In the genomic region with DNA sequence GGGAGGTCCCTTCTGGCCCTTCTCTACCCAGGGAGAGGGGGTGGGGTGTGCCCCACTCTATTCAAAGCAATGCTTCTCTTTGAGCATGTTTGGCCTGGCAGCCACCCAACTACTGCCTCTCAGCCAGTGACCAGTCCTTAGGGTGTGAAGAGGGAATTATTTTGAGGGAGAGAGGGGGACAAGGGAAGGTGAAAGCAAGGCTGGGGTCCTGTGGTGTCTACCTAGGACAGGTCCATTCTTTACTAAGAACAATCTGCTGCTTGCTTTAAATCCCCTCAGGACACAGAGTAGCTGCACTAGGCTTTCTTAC, we compare ENCODE assay signal across 9 mouse cellular contexts. TPM values are rescaled to one million over a fixed set of nuclear protein-coding genes. Genes with fewer than 3 reads are reported as not detected.
DNase-seq lines count a peak whose midpoint lies in the region; ATAC-seq lines count a peak whose summit lies in the region.
"Had no signal": no experiment of that assay in that cellular context is flagged by ENCODE, and none has a peak within 500 bp of the region (broad histone marks: within the 10 kb centered on the region; RNA-seq: fewer than 3 reads in every experiment).

No protein-coding gene starts in this region.

- peak overlapping the region; percentile 2; the same call in 1 of the 2 replicates for H3K9ac ChIP-seq in heart, embryonic 16.5 days (ENCODE audit: low read length)

- peaks cover 12% of the 10 kb centered on the region for H3K27me3 ChIP-seq in heart, embryonic 16.5 days (ENCODE audit: control insufficient read depth, insufficient read depth, low read length)

- H3K27ac ChIP-seq in heart, embryonic 16.5 days (ENCODE audit: low read length) = peak overlapping the region; percentile 70

- no peak overlapping the region for H3K4me2 ChIP-seq in heart, embryonic 16.5 days (ENCODE audit: low read depth, low read length)

- no peaks in the 10 kb centered on the region for H3K9me3 ChIP-seq in heart, embryonic 16.5 days (replicated peaks; ENCODE audit: control insufficient read depth, low read length)
- H3K9me3 ChIP-seq: megakaryocyte, embryonic 14.5 days had no signal

- H3K36me3 ChIP-seq in heart, embryonic 16.5 days (ENCODE audit: control insufficient read depth, insufficient read depth) = no peaks in the 10 kb centered on the region

- no peak overlapping the region for H3K4me3 ChIP-seq in heart, embryonic 16.5 days (ENCODE audit: low read length)
- H3K4me3 ChIP-seq: megakaryocyte, embryonic 14.5 days had no signal

- peak; percentile 50; the same call in 1 of the 2 replicates for ATAC-seq in heart, embryonic 16.5 days (replicated peaks; ENCODE audit: extremely low read depth, insufficient read depth, low FRiP score)
- ATAC-seq in frontal cortex, adult (ENCODE audit: low TSS enrichment) = no peak

- peaks cover 38% of the 10 kb centered on the region for H3K4me1 ChIP-seq in heart, embryonic 16.5 days (ENCODE audit: control insufficient read depth, insufficient read depth, low read length)

- DNase-seq in heart, adult 11 months = peak; percentile 96
- DNase-seq in heart, adult 8-10 months (ENCODE audit: low spot score) = no peak
- peak; percentile 39 to 68 for DNase-seq in adrenal gland, postnatal 36 days
- DNase-seq in lung, adult 18-20 months = peak; percentile 78 to 81
- DNase-seq in ovary, postnatal 14 days (ENCODE audit: low spot score) = no peak
- DNase-seq in spleen, adult 18-20 months = no peak

RNA-seq across cellular contexts. Expression of a gene that starts 11.4 kb away (rescaled TPM):
- total RNA-seq in heart, adult 8-10 months (2022) = not detected
- total RNA-seq in adrenal gland, postnatal 36 days (2021) = under 1 TPM; 0.30 to 0.43 TPM
- polyA plus RNA-seq in heart, embryonic 16.5 days (2015; fragmentation: Nextera tagmentation; extraction: Ambion mirVana) = 1.4 and 1.5 TPM in 2 replicates

RNA-seq across cellular contexts. Expression of a gene that starts 14.0 kb away (rescaled TPM):
- total RNA-seq in heart, adult 8-10 months (2022) = 1 to 10 TPM; 2.4 to 5.4 (median 3.6) TPM
- total RNA-seq in adrenal gland, postnatal 36 days (2021) = 10 to 100 TPM; 11.0 to 12.7 TPM
- 3.5 TPM in 2 replicates for polyA plus RNA-seq in heart, embryonic 16.5 days (2015; fragmentation: Nextera tagmentation; extraction: Ambion mirVana)

RNA-seq across cellular contexts. Expression of a gene that starts 19.6 kb away (rescaled TPM):
- not detected for total RNA-seq in heart, adult 8-10 months (2022)
- total RNA-seq in adrenal gland, postnatal 36 days (2021) = not detected
- 0.11 and 0.12 TPM in 2 replicates for polyA plus RNA-seq in heart, embryonic 16.5 days (2015; fragmentation: Nextera tagmentation; extraction: Ambion mirVana)

RNA-seq across cellular contexts. Expression of a gene that starts 24.0 kb away (rescaled TPM):
- 10 to 100 TPM; 35.5 to 42.1 (median 38.4) TPM for total RNA-seq in heart, adult 8-10 months (2022)
- total RNA-seq in adrenal gland, postnatal 36 days (2021) = 10 to 100 TPM; 62.2 to 78.5 TPM
- polyA plus RNA-seq in heart, embryonic 16.5 days (2015; fragmentation: Nextera tagmentation; extraction: Ambion mirVana) = 8.3 and 9.5 TPM in 2 replicates

RNA-seq across cellular contexts. Expression of a gene that starts 39.9 kb away (rescaled TPM):
- 10 to 100 TPM; 67.6 to 90.2 (median 81.9) TPM for total RNA-seq in heart, adult 8-10 months (2022)
- total RNA-seq in adrenal gland, postnatal 36 days (2021) = 10 to 100 TPM; 12.0 to 13.6 TPM
- polyA plus RNA-seq in heart, embryonic 16.5 days (2015; fragmentation: Nextera tagmentation; extraction: Ambion mirVana) = 5.7 and 9.1 TPM in 2 replicates

Comparison
In these comparisons a context has a peak if more than half of its experiments do, and no peak if none do; other contexts are left out.
1. DNase-seq: peak in heart, adult 11 months (single experiment), adrenal gland, postnatal 36 days (2 of 2) and lung, adult 18-20 months (2 of 2); none in heart, adult 8-10 months (single experiment), ovary, postnatal 14 days (single experiment) and spleen, adult 18-20 months (0 of 2).